Mouse (Mus musculus) MEL (cell line): Measurements from ENCODE around the gene Slc43a1. TPM values are rescaled to one million over a fixed set of nuclear protein-coding genes. Genes with fewer than 3 reads are reported as not detected.

Experiments
- DNase-seq: peaks from one replicate; pipeline ENCODE4 v3.0.0; 2011; ENCODE audit warnings: low read depth, low spot score
- H3K27ac ChIP-seq: 2 replicates; pipeline ENCODE4 v1.5.1; 2012; ENCODE audit warnings: low read depth, mild to moderate bottlenecking, control low read depth, low read length, moderate library complexity; ENCODE audit not compliant: control insufficient read depth
- H3K27me3 ChIP-seq, 2 experiments: fragments of 150-350 bp in 1 of 2; sonication (generic) in 1 of 2; 2 replicates each; pipeline ENCODE4 v1.6.1; 2012; ENCODE audit warnings: low read length in 2 of 2, mild to moderate bottlenecking in 2 of 2, improper control_type of control experiment in 1 of 2, moderate library complexity in 1 of 2; ENCODE audit not compliant: insufficient read depth in 2 of 2, control insufficient read depth in 1 of 2
- H3K36me3 ChIP-seq, 2 experiments: 2 replicates each; pipeline ENCODE4 v1.6.1; 2012 to 2014; ENCODE audit warnings: low read length in 2 of 2, improper control_type of control experiment in 1 of 2, inconsistent platforms in 1 of 2, mild to moderate bottlenecking in 1 of 2; ENCODE audit not compliant: insufficient read depth in 2 of 2, control insufficient read depth in 1 of 2
- H3K4me1 ChIP-seq, 2 experiments: fragments of 150-350 bp in 1 of 2; sonication (generic) in 1 of 2; 2 replicates each; pipeline ENCODE4 v1.6.1; 2012; ENCODE audit warnings: low read length in 2 of 2, improper control_type of control experiment in 1 of 2, mild to moderate bottlenecking in 1 of 2; ENCODE audit not compliant: insufficient read depth in 2 of 2, control insufficient read depth in 1 of 2
- H3K4me3 ChIP-seq, 2 experiments: fragments of 150-350 bp in 1 of 2; sonication (generic) in 1 of 2; 2 replicates each; pipeline ENCODE4 v1.5.1; 2012; ENCODE audit warnings: low read depth in 2 of 2, low read length in 2 of 2, mild to moderate bottlenecking in 2 of 2, moderate library complexity in 2 of 2, control low read depth in 1 of 2, improper control_type of control experiment in 1 of 2; ENCODE audit not compliant: control insufficient read depth in 1 of 2, insufficient read depth in 1 of 2
- H3K79me2 ChIP-seq: 2 replicates; pipeline ENCODE4 v1.6.1; 2012; ENCODE audit warnings: mild to moderate bottlenecking, low read length, moderate library complexity; ENCODE audit not compliant: control insufficient read depth, poor library complexity, insufficient read depth
- H3K9ac ChIP-seq: 2 replicates; pipeline ENCODE4 v1.6.1; 2012; ENCODE audit warnings: low read depth, mild to moderate bottlenecking, control low read depth, low read length, moderate library complexity; ENCODE audit not compliant: control insufficient read depth, poor library complexity, severe bottlenecking
- H3K9me3 ChIP-seq: fragments of 150-350 bp; sonication (generic); replicated peaks from 2 replicates; pipeline ENCODE4 v1.6.1; 2012; ENCODE audit warnings: mild to moderate bottlenecking, low read length, improper control_type of control experiment, moderate library complexity; ENCODE audit not compliant: insufficient read depth
- CHD2 ChIP-seq: IDR thresholded peaks from 2 replicates; pipeline ENCODE4 v1.6.1; 2011; ENCODE audit warnings: low read length, improper control_type of control experiment
- CTCF ChIP-seq, 3 experiments: IDR thresholded peaks in 2 of 3; conservative IDR thresholded peaks in 1 of 3; 2 replicates each; pipeline ENCODE4 v1.5.1; 2011 to 2012; ENCODE audit warnings: low read length in 3 of 3, low read depth in 2 of 3, mild to moderate bottlenecking in 2 of 3, improper control_type of control experiment in 1 of 3, inconsistent platforms in 1 of 3, mixed read lengths in 1 of 3, moderate library complexity in 1 of 3; ENCODE audit not compliant: control insufficient read depth in 1 of 3, insufficient read depth in 1 of 3, poor library complexity in 1 of 3, severe bottlenecking in 1 of 3
- ELF1 ChIP-seq: IDR thresholded peaks from 2 replicates; pipeline ENCODE4 v1.6.1; 2014; ENCODE audit warnings: low read depth, mild to moderate bottlenecking, inconsistent platforms, low read length, improper control_type of control experiment, moderate library complexity
- EP300 ChIP-seq, 2 experiments: IDR thresholded peaks; 2 replicates each; pipeline ENCODE4 v1.6.1; 2011; ENCODE audit warnings: improper control_type of control experiment in 2 of 2, low read length in 2 of 2, low read depth in 1 of 2, mild to moderate bottlenecking in 1 of 2
- ETS1 ChIP-seq: IDR thresholded peaks from 2 replicates; pipeline ENCODE4 v1.6.1; 2012; ENCODE audit warnings: low read depth, mild to moderate bottlenecking, inconsistent platforms, low read length, improper control_type of control experiment, moderate library complexity
- GABPA ChIP-seq: IDR thresholded peaks from 2 replicates; pipeline ENCODE4 v1.6.1; 2012; ENCODE audit warnings: low read depth, mild to moderate bottlenecking, inconsistent platforms, low read length, improper control_type of control experiment, moderate library complexity
- JUND ChIP-seq: IDR thresholded peaks from 2 replicates; pipeline ENCODE4 v1.6.1; 2011; ENCODE audit warnings: low read depth, mild to moderate bottlenecking, improper control_type of control experiment, low read length
- KAT2A ChIP-seq: conservative IDR thresholded peaks from 2 replicates; pipeline ENCODE4 v1.6.1; 2012; ENCODE audit warnings: low read depth, low read length, improper control_type of control experiment, inconsistent platforms
- MAFK ChIP-seq: IDR thresholded peaks from 2 replicates; pipeline ENCODE4 v1.6.1; 2011; ENCODE audit warnings: low read depth, mild to moderate bottlenecking, low read length, improper control_type of control experiment, borderline replicate concordance
- MAX ChIP-seq: IDR thresholded peaks from 2 replicates; pipeline ENCODE4 v1.6.1; 2011; ENCODE audit warnings: low read length, improper control_type of control experiment
- MAZ ChIP-seq: IDR thresholded peaks from 2 replicates; pipeline ENCODE4 v1.6.1; 2012; ENCODE audit warnings: low read depth, mild to moderate bottlenecking, inconsistent platforms, low read length, improper control_type of control experiment
- MYC ChIP-seq: IDR thresholded peaks from 2 replicates; pipeline ENCODE4 v1.6.1; 2011; ENCODE audit warnings: low read depth, mild to moderate bottlenecking, low read length, improper control_type of control experiment, moderate library complexity
- RAD21 ChIP-seq: IDR thresholded peaks from 2 replicates; pipeline ENCODE4 v1.6.1; 2011; ENCODE audit warnings: mild to moderate bottlenecking, low read depth, low read length, improper control_type of control experiment
- RCOR1 ChIP-seq: IDR thresholded peaks from 2 replicates; pipeline ENCODE4 v1.6.1; 2012; ENCODE audit warnings: low read depth, mild to moderate bottlenecking, inconsistent platforms, low read length, improper control_type of control experiment
- TAL1 ChIP-seq: IDR thresholded peaks from 2 replicates; pipeline ENCODE4 v1.6.1; 2012; ENCODE audit warnings: mild to moderate bottlenecking, inconsistent platforms, low read length, moderate library complexity, mixed read lengths
- UBTF ChIP-seq: IDR thresholded peaks from 2 replicates; pipeline ENCODE4 v1.6.1; 2012; ENCODE audit warnings: low read depth, mild to moderate bottlenecking, inconsistent platforms, low read length, improper control_type of control experiment, moderate library complexity, borderline replicate concordance; ENCODE audit not compliant: insufficient read depth
- USF1 ChIP-seq: IDR thresholded peaks from 2 replicates; pipeline ENCODE4 v1.6.1; 2014; ENCODE audit warnings: low read depth, mild to moderate bottlenecking, inconsistent platforms, low read length, improper control_type of control experiment, moderate library complexity
- USF2 ChIP-seq, 2 experiments: IDR thresholded peaks; 2 replicates each; pipeline ENCODE4 v1.6.1; 2011 to 2012; ENCODE audit warnings: improper control_type of control experiment in 2 of 2, low read length in 2 of 2, borderline replicate concordance in 1 of 2, inconsistent platforms in 1 of 2, low read depth in 1 of 2, mild to moderate bottlenecking in 1 of 2; ENCODE audit not compliant: insufficient read depth in 1 of 2
- ZKSCAN1 ChIP-seq: IDR thresholded peaks from 2 replicates; pipeline ENCODE4 v1.6.1; 2012; ENCODE audit warnings: low read depth, mild to moderate bottlenecking, inconsistent platforms, low read length, improper control_type of control experiment, moderate library complexity
- polyA plus RNA-seq, 2 experiments: library from polyadenylated mRNA; stranded (reverse) in 1 of 2; unstranded in 1 of 2; fragments of >175 nt in 1 of 2; fragments of >200 nt in 1 of 2; gene quantifications; 2 replicates each; pipeline versions ENCODE4 v1.2.1 to v1.2.4; 2012; ENCODE audit warnings: low replicate concordance in 2 of 2, low read depth in 1 of 2; ENCODE audit not compliant: insufficient read length in 2 of 2, insufficient read depth in 1 of 2, missing spikeins in 1 of 2
- total RNA-seq: library from RNA; depleted of rRNA; stranded (reverse); fragments of 300-350 nt; gene quantifications from 2 replicates; pipeline ENCODE4 v1.2.3, GENCODE M21; 2012

The Slc43a1 gene
- total and polyA plus RNA-seq, 3 experiments, result 69.8 to 131 (median 108) TPM

GRCm38 (mm10) chr2:84883084-84883483, 44.4 kb downstream of the Slc43a1 start:
- Histone ChIP-seq H3K79me2 (no peaks in the 10 kb centered on the region), H3K36me3 (no peaks in the 10 kb centered on the region), H3K4me3 (no peak overlapping the region), H3K9ac (no peak overlapping the region), H3K9me3 (no peaks in the 10 kb centered on the region), H3K27ac (no peak overlapping the region), H3K27me3 (peaks cover 0 to 3% of the 10 kb centered on the region in 2 experiments; a peak in 1 of 4 replicates), H3K4me1 (no peaks in the 10 kb centered on the region)
- no peak for DNase-seq
- TF ChIP-seq MAFK (no peak), RAD21 (no peak), CHD2 (no peak), USF2 (IDR thresholded peaks at IDR 0.05; ENCODE audit: borderline replicate concordance in 1 of 2, insufficient read depth in 1 of 2, low read depth in 1 of 2, low read length in 2 of 2) (no peak), ZKSCAN1 (no peak), MAX (no peak), RCOR1 (no peak), KAT2A (no peak), JUND (no peak), MAZ (no peak), TAL1 (no peak), EP300 (IDR thresholded peaks at IDR 0.05; ENCODE audit: low read depth in 1 of 2, low read length in 2 of 2) (no peak), ELF1 (no peak), MYC (no peak), CTCF (IDR thresholded peaks at IDR 0.05 in 2 of 3, conservative IDR thresholded peaks at IDR 0.05 in 1 of 3; ENCODE audit: control insufficient read depth in 1 of 3, insufficient read depth in 1 of 3, low read depth in 2 of 3, low read length in 3 of 3, poor library complexity in 1 of 3, severe bottlenecking in 1 of 3) (no peak), USF1 (no peak)

DNA sequence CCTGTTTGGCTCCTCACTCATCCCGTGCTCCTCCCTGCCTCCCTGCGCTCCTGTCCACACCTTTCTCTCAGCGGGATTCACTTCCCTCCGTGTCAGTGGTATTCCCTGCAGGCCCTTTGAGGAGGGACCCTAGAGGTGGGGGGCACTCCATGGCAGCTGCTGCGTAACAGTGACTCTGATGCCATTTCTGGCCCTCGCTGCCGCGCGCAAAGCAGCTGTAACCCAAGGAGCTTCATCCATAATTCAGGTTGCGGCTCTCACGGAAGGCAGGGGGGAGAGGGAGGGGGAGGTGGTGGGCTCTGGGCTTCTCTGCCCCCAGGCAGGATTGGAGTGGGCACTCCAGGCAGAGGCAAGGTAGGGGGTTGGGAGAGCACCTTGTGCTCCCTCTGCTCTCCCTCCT, 44.9 kb downstream of the Slc43a1 start:
- H3K27me3 ChIP-seq, result peaks cover 0 to 3% of the 10 kb centered on the region in 2 experiments; a peak in 1 of 4 replicates
- no peak overlapping the region for H3K4me3 ChIP-seq
- H3K36me3 ChIP-seq, result no peaks in the 10 kb centered on the region
- DNase-seq, result no peak
- no peaks in the 10 kb centered on the region for H3K9me3 ChIP-seq
- H3K4me1 ChIP-seq, result no peaks in the 10 kb centered on the region
- no peak overlapping the region for H3K9ac ChIP-seq
- no peak for TF ChIP-seq JUND
- no peak for TF ChIP-seq GABPA
- no peak for TF ChIP-seq ETS1
- TF ChIP-seq UBTF, result no peak
- no peaks in the 10 kb centered on the region for H3K79me2 ChIP-seq
- H3K27ac ChIP-seq, result no peak overlapping the region
